Mouse (Mus musculus) embryonic stem cell, embryonic (primary cell): Measurements from ENCODE around the gene Fam120a.

ENCODE experiments used
- CTCF ChIA-PET, 4 experiments: fragments of 300-600 bp in 2 of 4; fragments of 350-600 bp in 2 of 4; sonication (Branson Sonifier 250); formaldehyde crosslinking; loops; one replicate each; lab custom pipeline; 2022; ENCODE audit warnings: inconsistent platforms in 2 of 4; lab: Charles Lee
- POLR2A ChIA-PET, 4 experiments: fragments of 300-600 bp in 2 of 4; fragments of 350-600 bp in 2 of 4; sonication (Branson Sonifier 250); formaldehyde crosslinking; loops; one replicate each; lab custom pipeline; 2022; ENCODE audit warnings: antibody characterized with exemption in 4 of 4, inconsistent platforms in 1 of 4; lab: Charles Lee

The Fam120a gene

GRCm38 (mm10) chr13:48852859-48853258 lies 115.0 kb downstream of the Fam120a start:
- ChIA-PET POLR2A (interaction anchor here in 1 of 4 experiments (0.7 to 1.9 kb wide), 5 partner anchors 16 to 163 kb away, joined by 3 to 7 read pairs (median 4); partner anchors contain the start of gene Phf2), CTCF (interaction anchor here in 3 of 4 experiments (0.7 to 1.1 kb wide), 4 partner anchors 40 to 1136 kb away, joined by 3 to 5 read pairs (median 4); no protein-coding TSS in a partner anchor)

- ChIA-PET POLR2A (interaction anchor here in 3 of 4 experiments (0.6 to 1.7 kb wide), 9 partner anchors 9 to 740 kb away, joined by 3 to 6 read pairs (median 3); partner anchors contain the start of gene Phf2 (in 1 of the 3)), CTCF (interaction anchor here in 1 of 4 experiments (0.6 kb wide), 1 partner anchor 144 kb away, joined by 3 read pairs; no protein-coding TSS in a partner anchor)
Measured at GRCm38 (mm10) chr13:48851719-48852118, 116.1 kb downstream of the Fam120a start.

GRCm38 (mm10) chr13:48850771-48851170 lies 117.0 kb downstream of the Fam120a start:
- ChIA-PET POLR2A (interaction anchor here in 1 of 4 experiments (0.6 to 1.7 kb wide), 4 partner anchors 12 to 311 kb away, joined by 3 to 6 read pairs (median 4); no protein-coding TSS in a partner anchor), CTCF (no interaction called here)

GRCm38 (mm10) chr13:48850326-48850725 lies 117.5 kb downstream of the Fam120a start:
- CTCF ChIA-PET, result no interaction called here
- POLR2A ChIA-PET, result interaction anchor here in 1 of 4 experiments (1.5 kb wide), 1 partner anchor 311 kb away, joined by 4 read pairs; no protein-coding TSS in a partner anchor

GRCm38 (mm10) chr13:48849155-48849554 lies 118.7 kb downstream of the Fam120a start:
- POLR2A ChIA-PET, result interaction anchor here in 3 of 4 experiments (0.5 to 1.6 kb wide), 5 partner anchors 14 to 285 kb away, joined by 3 to 6 read pairs (median 4); no protein-coding TSS in a partner anchor
- CTCF ChIA-PET, result interaction anchor here in 1 of 4 experiments (0.6 kb wide), 1 partner anchor 12 kb away, joined by 12 read pairs; no protein-coding TSS in a partner anchor

- POLR2A ChIA-PET, result interaction anchor here in 1 of 4 experiments (1.0 to 1.1 kb wide), 2 partner anchors 9 kb away, joined by 3 to 5 read pairs; no protein-coding TSS in a partner anchor
- CTCF ChIA-PET, result no interaction called here
Measured at GRCm38 (mm10) chr13:48845308-48845707, 122.5 kb downstream of the Fam120a start.

GRCm38 (mm10) chr13:48843530-48843929 lies 124.3 kb downstream of the Fam120a start:
- CTCF ChIA-PET, result interaction anchor here in 1 of 4 experiments (1.3 kb wide), 1 partner anchor 111 kb away, joined by 5 read pairs; no protein-coding TSS in a partner anchor

GRCm38 (mm10) chr13:48841905-48842592 lies 125.8 kb downstream of the Fam120a start:
- POLR2A ChIA-PET, result interaction anchor here in 2 of 4 experiments (0.5 to 1.4 kb wide), 3 partner anchors 10 to 116 kb away, joined by 3 read pairs; no protein-coding TSS in a partner anchor
- CTCF ChIA-PET, result interaction anchor here in 1 of 4 experiments (1.1 kb wide), 1 partner anchor 109 kb away, joined by 3 read pairs; no protein-coding TSS in a partner anchor

More at GRCm38 (mm10) chr13:48843530-48843929, 124.3 kb downstream of the Fam120a start:
- POLR2A ChIA-PET, result interaction anchor here in 3 of 4 experiments (0.5 to 1.7 kb wide), 6 partner anchors 9 to 219 kb away, joined by 3 read pairs; no protein-coding TSS in a partner anchor

- ChIA-PET CTCF (no interaction called here), POLR2A (interaction anchor here in 1 of 4 experiments (0.7 to 1.1 kb wide), 3 partner anchors 10 to 300 kb away, joined by 3 read pairs; no protein-coding TSS in a partner anchor)
Measured at GRCm38 (mm10) chr13:48838284-48838683, 129.5 kb downstream of the Fam120a start.

GRCm38 (mm10) chr13:48837537-48837936 lies 130.3 kb downstream of the Fam120a start:
- CTCF ChIA-PET, result interaction anchor here in 3 of 4 experiments (0.7 kb wide), 3 partner anchors 11 to 609 kb away, joined by 3 to 12 read pairs (median 8); no protein-coding TSS in a partner anchor
- POLR2A ChIA-PET, result interaction anchor here in 1 of 4 experiments (1.0 to 1.1 kb wide), 2 partner anchors 11 to 18 kb away, joined by 3 read pairs; no protein-coding TSS in a partner anchor

- ChIA-PET POLR2A (interaction anchor here in 2 of 4 experiments (0.6 to 0.7 kb wide), 2 partner anchors 10 to 183 kb away, joined by 3 read pairs; no protein-coding TSS in a partner anchor), CTCF (no interaction called here)
Measured at GRCm38 (mm10) chr13:48830528-48831250, 137.1 kb downstream of the Fam120a start.

GRCm38 (mm10) chr13:48829780-48830179 lies 138.0 kb downstream of the Fam120a start:
- ChIA-PET CTCF (no interaction called here), POLR2A (interaction anchor here in 1 of 4 experiments (0.9 kb wide), 1 partner anchor 39 kb away, joined by 3 read pairs; no protein-coding TSS in a partner anchor)
